Mouse (Mus musculus) olfactory bulb, adult 2 months (tissue): Measurements from ENCODE around the gene Pim2.

Experiments
- CTCF ChIP-seq: fragments of 200-500 bp; IDR thresholded peaks from 2 replicates; pipeline ENCODE4 v1.5.1; 2012; ENCODE audit warnings: low read depth, mild to moderate bottlenecking, low read length, moderate library complexity; ENCODE audit not compliant: insufficient read depth
- POLR2A ChIP-seq: fragments of 200-500 bp; IDR thresholded peaks from 2 replicates; pipeline ENCODE4 v1.6.1; 2012; ENCODE audit warnings: mild to moderate bottlenecking, low read depth, low read length, moderate library complexity; ENCODE audit not compliant: insufficient read depth

DNA sequence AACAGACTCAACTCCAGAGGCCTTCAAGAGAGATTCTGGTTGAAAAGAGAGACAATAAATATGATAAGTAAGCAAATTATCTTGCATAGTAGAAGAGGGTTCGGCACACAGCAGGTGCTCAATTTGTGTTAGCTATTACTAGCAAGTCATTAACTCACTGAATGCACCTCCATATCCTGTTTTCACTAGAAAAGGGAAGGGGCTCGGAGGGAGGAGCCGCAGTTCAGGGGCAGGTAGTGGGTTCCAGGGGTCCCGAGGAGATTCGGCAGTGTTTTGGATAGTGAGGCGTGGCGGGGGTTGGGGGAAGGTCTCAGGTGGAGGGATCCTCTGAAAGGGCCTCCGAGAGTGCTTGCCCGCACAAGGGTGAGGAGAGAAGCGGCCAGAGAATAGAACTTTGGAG, 49.1 kb downstream of the Pim2 start:
- no peak for TF ChIP-seq CTCF
- TF ChIP-seq POLR2A, result no peak
